Mouse (Mus musculus): ENCODE data around the gene Chchd4.
A peak's percentile ranks its signal among the peaks of the same experiment; 100 is the strongest.
"Not testable (repeated sequence)": the region's sequence is repeated elsewhere in the genome, so short reads cannot be mapped to it uniquely, and the experiment has no call there.

Chchd4 gene

DNA sequence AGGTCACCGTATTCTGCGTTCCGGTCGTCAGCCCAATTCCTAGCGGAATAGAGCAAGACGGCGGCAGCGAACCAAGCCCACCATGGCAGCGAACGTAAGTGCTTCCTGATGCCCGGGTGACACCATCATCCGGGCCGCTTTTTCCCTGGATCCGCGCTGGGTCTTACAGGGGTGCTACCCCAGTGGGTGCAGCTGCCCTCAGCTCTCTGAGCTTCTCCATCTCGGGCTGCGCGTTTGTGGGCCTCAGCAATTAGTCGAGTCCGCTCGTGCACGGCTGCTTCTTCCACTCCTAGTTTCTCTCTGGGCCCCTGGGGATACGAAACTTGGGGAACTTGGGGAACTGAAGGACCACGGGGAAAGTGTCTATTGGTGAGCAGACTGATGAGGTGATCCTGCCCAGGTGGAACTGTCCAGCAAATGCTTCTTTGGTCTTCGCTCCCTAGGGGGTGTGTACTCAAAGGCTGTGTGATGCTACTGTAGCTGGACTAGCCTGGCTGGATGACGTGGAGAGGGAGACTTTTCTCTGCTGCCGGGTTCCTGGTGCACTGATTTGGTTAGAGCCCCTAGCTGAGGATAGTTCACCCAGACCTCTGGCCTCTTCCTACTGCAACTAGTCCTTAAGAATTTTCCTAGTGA, 577 bp upstream of the Chchd4 start:
- DNase-seq, result no peak

DNA sequence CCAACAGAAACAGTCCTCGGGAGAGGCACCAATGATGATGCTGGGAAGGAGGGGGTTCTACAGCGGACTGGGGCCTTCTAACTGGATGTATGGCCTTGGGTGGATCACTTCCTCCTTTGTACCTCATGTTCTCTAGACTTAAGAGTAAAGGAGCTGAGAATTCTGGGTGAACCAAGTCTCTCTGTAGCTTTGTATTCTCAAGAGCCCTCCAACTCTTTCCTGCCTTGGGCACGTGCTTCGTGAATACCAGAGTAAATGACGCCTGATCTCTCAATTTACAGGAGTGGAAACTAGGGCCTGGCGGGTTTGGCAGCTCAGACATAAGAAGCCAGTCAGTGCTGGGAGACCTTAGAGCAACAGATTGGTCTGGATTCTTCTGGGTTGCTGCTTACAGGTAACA, 1.0 kb downstream of the Chchd4 start:
- DNase-seq, result no peak

DNA sequence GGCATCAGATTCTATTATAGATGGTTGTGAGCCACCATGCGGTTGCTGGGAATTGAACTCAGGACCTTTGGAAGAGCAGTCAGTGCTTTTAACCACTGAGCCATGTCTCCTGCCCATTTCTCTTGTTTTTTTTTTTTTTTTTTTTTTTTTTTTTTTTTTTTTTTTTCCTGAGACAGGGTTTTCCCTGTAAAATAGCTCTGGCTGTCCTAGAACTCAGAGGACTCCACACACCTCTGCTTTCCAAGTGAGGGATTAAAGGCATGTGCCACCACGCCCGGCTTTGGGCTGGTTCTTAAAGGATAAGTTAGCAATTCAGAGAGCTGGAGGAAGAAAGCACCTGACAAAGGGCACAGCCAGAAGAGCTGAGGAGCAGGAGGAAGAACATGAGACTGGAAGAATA, 1.9 kb downstream of the Chchd4 start:
- not testable (repeated sequence) for DNase-seq

DNA sequence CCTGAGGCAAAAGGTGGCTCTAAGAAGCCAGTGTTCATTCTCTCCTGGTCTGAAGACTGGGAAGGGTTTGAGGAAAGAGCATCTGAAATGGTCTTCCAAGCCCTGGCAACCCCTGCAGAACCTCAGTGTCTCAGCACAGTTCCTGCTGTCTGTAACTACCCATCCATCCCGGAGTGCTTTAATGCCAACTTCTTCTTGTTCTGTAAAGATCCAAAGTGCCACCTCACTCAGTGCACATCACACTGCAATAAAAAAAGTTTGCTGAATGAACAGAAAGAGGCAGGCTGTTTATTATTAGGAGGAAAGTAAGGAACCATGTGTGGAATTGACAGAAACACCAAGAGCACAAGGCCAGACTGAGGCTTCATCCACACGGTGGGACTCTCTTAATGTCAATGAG, 2.6 kb downstream of the Chchd4 start:
- no peak for DNase-seq

DNA sequence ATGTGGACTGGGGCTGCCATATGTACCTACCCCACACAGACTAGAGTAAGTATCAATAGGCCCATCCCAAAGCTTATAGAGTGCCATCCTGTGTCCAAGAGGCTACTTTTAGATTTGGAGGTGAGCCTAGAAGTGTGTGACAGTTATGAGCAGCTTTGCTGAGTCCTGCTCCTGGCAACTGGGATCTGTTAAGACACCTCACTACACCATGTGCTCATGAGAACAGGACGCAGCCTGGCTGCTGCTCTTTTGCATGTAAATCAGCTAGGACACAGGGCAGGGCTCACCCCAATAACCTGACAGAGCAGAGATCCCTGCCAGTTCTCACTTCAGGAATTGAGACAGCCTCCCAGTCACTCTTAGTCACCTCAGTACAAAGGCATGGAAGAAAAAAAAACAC, 6.2 kb downstream of the Chchd4 start:
- no peak for DNase-seq

DNA sequence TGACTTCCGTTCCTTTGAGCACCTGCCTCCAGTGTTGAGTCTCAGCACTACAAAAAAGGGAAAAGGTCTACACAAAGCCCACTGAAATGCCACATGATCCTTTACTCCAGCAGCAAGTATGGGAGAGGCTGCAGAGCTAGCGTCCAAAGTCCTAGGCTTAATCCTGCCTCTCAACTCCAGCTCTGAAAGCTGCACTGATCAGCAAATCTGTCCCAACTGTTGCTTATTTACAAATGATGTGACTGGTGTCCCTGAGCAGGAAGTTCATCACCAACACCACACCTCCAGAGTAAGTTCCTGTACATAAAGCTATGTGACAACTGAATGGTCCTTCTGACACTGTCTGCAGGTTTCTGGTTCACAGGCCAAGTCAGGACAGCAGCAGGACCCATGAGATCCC, 7.6 kb downstream of the Chchd4 start:
- DNase-seq, result peak; percentile 57 to 59

DNA sequence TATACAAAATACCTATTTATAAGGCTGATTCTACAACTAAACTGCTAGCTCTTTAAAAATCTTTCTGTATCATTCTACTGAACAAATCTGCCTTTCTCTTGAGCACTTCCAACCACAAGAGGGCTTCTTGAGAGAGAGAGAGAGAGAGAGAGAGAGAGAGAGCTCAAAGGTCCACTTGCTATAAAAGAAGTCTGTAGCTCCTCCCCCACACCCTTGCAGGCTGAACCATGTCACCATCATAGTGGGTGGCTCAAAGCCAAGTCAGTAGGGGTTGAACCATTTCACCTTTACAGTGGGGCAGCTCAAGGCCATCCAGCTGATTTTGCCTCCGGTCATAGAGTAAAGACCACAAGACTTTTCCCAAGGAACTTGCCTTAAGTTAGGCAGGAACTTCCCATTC, 13.9 kb downstream of the Chchd4 start:
- DNase-seq, result peak; percentile 80 to 86

DNA sequence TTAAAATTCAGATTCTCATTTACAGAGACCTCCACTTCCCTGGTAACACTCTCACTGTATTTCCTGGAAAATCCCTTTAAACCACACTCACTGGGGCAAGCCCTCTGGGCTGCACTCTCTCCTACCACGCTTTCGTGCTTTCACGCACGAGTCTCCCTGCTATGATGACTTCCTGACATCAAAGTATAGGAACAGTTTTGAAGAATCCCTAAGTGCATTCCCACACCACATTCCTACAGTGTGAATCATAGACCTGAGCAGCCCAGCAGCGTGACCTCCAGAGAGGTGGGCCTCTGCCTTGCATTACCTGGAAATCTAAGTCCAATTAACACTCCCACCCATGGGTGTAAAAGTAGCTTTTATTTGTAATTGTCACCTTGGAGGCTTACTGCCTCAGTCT, 18.8 kb downstream of the Chchd4 start:
- no peak for DNase-seq

DNA sequence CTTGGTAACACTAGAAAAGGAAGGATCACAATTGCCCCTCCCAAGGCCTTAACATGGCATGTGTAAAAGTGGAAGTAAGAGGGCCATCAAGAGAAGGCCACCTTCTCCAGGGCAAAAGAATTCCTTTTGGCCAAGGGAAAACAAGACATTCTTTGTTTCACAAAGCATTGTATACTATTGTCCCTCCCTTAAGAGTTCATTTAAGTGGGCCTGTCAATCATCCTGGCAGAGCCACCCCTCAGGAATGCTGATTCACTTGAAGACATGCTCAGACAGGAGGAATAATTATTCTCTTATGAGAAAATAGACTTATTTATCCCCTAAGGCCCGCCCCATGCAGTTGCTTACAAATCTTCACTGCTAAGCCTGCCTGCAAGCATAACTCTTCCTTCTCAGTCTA, 21.3 kb downstream of the Chchd4 start:
- no peak for DNase-seq

DNA sequence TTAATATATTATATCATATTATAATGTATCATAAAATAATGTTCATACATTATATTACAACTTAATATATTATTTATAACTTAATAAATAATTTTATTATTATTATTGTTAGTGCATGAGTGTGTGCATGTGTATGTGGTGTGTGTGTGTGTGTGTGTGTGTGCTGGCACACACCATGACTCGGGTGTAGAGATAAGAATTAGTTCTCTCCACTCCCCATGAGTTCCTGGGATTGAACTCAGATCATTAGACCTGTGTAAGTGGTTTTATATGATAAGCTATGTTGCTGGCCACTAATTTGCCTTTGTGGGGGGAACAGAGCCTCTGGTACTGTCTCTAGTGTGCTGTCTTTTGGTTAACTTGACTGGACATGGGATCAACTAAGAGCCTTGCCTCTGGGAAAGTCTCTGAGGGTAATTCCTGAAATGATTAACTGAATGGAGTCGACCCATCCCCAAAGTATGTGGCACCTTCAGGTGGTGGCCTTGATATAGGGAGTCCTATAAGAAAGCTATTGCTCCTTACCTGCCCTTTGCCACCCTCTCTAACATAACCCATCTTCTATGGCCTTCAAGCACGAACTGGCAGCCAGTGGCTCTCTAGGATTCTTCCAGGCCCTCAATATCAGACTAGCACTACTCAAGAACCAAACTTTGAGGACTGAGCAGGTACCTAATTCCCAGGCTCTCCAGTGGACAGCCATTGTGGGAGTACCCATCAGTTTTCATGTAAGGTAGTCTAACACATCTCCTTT, 23.7 kb downstream of the Chchd4 start:
- no peak for DNase-seq

DNA sequence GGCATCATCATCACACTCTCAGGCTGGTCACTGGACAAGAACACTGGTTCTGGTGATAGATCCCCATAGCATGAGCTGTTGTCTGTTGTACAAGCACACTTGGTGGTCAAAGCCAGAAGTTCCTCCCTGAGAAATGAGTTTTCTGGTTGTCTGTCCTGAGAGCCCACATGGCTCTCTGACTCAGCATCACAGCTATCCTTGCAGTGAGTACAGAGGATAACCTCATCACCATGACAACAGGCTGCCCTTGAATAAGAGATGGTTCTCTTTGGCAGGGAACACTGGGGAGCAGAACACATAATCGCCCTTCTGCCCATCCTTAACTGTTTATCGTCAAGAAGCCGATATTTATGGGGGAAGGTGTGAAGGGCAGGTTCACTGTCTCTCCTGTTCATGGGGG, 28.0 kb downstream of the Chchd4 start:
- no peak for DNase-seq

DNA sequence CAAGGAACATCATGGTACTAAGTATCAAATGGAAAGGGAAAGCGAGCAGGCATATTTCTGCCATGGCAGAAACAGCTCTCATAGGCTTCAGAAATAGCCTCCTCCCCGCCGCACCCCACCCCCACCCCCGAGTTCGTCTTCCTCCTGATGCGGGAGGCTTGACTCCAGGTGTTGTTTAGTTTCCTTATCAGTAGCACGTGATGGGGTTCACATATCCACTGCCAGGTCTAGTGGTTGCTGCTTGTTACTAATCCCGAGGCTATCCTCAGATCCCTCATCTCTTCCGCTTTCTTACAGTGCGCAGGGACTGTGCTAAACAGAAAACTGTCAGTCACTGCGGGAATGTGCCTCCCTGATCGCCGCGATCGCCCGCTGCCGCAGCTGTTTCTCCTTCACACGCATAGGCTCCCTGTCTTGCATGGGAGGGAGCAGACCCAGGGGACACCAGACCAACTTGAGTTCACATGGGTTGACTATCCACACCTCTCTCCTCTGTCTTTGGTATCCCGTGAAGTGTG, 32.1 kb downstream of the Chchd4 start:
- DNase-seq, result no peak

DNA sequence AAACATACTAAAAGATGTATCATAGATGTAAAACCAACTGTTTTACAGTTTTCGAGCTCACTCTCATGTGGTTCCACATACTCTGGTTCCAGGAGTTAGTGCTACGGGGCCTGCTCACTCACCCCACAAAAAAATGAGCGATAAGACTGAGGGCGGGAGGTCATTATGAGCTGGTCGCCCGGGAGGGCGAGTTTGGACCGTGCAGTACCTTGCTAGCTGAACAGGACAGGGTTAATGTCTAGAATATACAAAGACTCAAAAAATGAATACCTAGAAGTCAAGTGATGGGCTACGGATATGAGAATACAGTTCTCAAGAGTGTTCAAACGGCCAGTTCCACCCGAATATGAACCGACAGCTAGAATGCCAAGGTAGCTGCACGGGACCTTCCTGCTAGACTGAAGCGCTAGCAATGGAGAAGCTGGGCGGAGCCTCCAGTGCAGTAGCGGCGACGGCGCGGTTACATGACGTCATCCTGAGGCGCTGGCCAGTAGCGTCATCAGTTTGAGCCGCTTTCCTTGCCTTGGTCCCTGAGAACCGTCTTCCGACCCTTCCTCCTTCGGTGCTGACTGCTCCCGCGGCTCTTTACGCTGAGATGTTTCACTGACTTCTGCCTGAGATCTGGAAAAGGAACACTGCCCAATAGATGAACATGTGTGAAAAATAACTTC, 32.7 kb downstream of the Chchd4 start:
- peak; percentile 94 to 98 for DNase-seq

DNA sequence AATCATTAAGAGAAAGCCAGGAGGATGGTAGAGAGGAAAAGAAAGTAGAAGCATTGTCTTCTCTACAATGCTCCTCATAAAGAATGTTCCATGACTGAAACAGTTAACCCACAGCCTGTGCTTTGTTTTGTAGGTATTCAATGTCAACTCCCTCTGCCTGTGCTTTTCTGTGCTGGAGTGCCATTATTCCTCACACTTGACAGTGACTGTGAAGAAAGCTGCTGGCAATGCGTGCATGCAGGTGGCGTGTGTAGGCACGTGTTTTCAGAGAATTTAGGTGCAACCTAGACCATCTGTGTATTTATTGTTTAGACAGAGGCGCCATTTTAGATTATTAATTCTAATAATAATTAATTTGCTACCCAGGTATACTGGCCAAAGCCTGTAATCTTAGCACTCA, 49.2 kb downstream of the Chchd4 start:
- DNase-seq, result no peak

DNA sequence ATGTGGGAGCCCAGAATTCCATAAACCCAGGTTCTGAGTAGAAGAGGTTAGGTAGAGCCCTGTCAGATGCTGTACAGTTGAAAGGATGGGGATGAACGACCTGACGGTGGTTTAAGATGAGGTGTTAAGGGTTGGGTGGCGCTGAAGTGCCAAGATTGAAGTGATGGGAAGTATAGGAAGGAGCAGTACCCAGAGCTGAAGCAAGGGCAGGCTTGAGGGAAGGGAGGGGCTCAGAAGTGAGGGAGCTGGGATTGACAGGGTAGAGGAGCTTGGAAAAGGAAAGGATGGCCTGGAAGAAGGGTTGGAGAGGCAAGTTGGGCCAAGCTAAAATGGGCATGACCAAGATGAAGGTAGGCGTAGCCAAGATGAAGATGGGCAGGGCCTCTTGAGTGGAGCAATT, 51.7 kb downstream of the Chchd4 start:
- DNase-seq, result no peak

DNA sequence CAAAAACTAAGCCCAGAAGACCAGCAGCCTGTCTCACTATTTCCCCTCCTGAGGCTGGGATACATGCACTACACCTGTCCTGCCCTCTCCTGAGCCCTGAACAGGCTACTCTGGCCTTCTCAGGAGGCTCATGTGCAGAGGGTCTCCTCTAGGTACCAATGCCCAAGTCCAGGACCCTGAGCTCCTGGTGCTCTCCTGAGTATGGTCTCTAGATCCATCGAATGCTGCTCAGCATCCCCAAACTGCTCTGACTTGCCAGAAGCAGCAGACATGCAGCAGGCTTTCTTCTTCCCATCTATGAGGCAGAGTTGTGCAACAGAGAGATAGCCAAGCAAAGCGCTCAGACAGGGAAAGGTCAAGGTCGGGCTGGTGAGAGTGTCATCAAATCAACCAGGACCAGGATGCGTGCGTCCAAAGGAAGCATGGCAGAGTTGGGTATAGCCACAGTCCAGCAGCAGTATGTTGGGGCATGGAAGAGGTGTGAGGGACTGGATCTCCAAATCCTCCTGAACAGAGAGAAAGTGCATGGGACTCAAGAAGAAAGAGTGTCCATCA, 56.0 kb downstream of the Chchd4 start:
- DNase-seq, result no peak

DNA sequence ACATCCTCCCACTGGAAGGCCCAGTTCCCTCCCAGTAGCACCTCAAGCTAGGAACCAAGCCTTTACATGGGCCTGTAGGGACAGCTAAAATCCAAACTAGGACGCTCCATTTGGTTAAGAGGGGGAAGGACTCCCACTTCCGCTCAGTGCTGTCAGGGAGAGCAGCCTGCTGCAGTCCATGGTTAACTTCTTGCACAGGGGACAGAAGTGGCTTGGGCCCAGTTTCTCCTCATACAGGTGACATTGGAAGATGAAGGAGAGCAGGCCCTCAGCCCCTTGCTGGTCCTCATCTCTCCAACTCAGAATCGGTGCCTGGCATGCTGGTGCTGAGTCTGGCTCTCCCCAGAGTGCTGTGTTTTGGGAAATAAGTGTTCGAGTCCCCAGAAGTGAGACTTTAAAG, 57.2 kb downstream of the Chchd4 start:
- no peak for DNase-seq

DNA sequence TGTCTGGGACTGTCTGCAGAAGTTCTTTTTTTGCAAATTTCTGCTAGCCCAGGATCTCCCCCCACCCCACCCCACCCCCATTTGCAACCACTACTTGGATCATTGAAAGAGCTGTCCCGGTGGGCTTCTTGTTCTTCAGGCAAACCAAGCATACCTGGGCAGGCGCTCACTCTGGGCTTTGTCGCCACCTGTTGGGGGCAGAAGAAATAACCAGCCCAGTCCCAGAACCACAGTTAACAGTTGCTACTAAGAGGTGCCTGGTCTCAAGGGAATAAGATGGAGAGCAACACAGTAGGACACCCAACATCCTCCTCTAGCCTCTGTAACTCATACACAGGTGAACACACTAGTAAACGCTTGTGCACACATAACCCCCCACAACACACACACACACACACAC, 58.5 kb downstream of the Chchd4 start:
- peak in 1 of 2 experiments; percentile 27 for DNase-seq

Measured in kidney, adult 8-10 months (tissue).